Mouse (Mus musculus) hindbrain, embryonic 10.5 days (tissue): ENCODE measurements at regions not wholly inside any gene's neighbourhood (a gene's known extent, or its start where the extent isn't known, plus 50 kb on each side); places are given as distances from the start of the nearest gene placed in this dataset.

Source experiments
- DNase-seq: peaks from one replicate; pipeline ENCODE4 v3.0.0-alpha.2; 2017; ENCODE audit warnings: low spot score
- H3K27ac ChIP-seq: fragments of 300-500 bp; sonication (generic); 2 replicates; pipeline ENCODE4 v1.5.1; 2016; ENCODE audit warnings: mild to moderate bottlenecking, moderate library complexity
- H3K27me3 ChIP-seq: fragments of 300-500 bp; sonication (generic); 2 replicates; pipeline ENCODE4 v1.6.1; 2016; ENCODE audit warnings: mild to moderate bottlenecking; ENCODE audit not compliant: poor library complexity, insufficient read depth, severe bottlenecking
- H3K36me3 ChIP-seq: fragments of 300-500 bp; sonication (generic); 2 replicates; pipeline ENCODE4 v1.6.1; 2016; ENCODE audit warnings: mild to moderate bottlenecking, moderate library complexity
- H3K4me1 ChIP-seq: fragments of 300-500 bp; sonication (generic); replicated peaks from 2 replicates; pipeline ENCODE4 v1.6.1; 2016; ENCODE audit warnings: mild to moderate bottlenecking
- H3K4me3 ChIP-seq: fragments of 300-500 bp; sonication (generic); 2 replicates; pipeline ENCODE4 v1.5.1; 2016; ENCODE audit warnings: mild to moderate bottlenecking, moderate library complexity
- H3K9me3 ChIP-seq: fragments of 300-500 bp; sonication (generic); 2 replicates; pipeline ENCODE4 v1.6.1; 2016; ENCODE audit warnings: mild to moderate bottlenecking, moderate library complexity
- WGBS: fragments of 180-500 bp; shearing (Covaris S2); methylation state at CpG from one replicate; pipeline ENCODE4 v1.1.7; 2016; 5-methylcytosine and 5-hydroxymethylcytosine counted together

- Histone ChIP-seq H3K9me3 (no peaks in the 10 kb centered on the region), H3K27me3 (no peaks in the 10 kb centered on the region), H3K4me1 (no peaks in the 10 kb centered on the region), H3K36me3 (no peaks in the 10 kb centered on the region), H3K27ac (no peak overlapping the region), H3K4me3 (no peak overlapping the region)
- WGBS = 75% methylated on average over 1 of the region's 1 CpGs
- DNase-seq = no peak
Observed at GRCm38 (mm10) chr16:29147766-29148165, 61.7 kb upstream of the Hrasls start.

GRCm38 (mm10) chr16:29119217-29119616 is 90.3 kb upstream of the Hrasls start:
- 91% methylated on average over 4 of the region's 4 CpGs for WGBS
- Histone ChIP-seq H3K4me3 (no peak overlapping the region), H3K4me1 (no peaks in the 10 kb centered on the region), H3K27me3 (no peaks in the 10 kb centered on the region), H3K27ac (no peak overlapping the region), H3K36me3 (no peaks in the 10 kb centered on the region), H3K9me3 (no peaks in the 10 kb centered on the region)
- DNase-seq = no peak

GRCm38 (mm10) chr16:29096791-29097190 is 112.7 kb upstream of the Hrasls start:
- Histone ChIP-seq H3K27ac (no peak overlapping the region), H3K27me3 (no peaks in the 10 kb centered on the region), H3K4me3 (no peak overlapping the region), H3K36me3 (no peaks in the 10 kb centered on the region), H3K9me3 (no peaks in the 10 kb centered on the region), H3K4me1 (no peaks in the 10 kb centered on the region)
- no peak for DNase-seq
- 92% methylated on average over 4 of the region's 4 CpGs for WGBS

GRCm38 (mm10) chr16:29065961-29066360 is 136.5 kb upstream of the Mb21d2 start:
- Histone ChIP-seq H3K4me3 (no peak overlapping the region), H3K27ac (no peak overlapping the region), H3K36me3 (no peaks in the 10 kb centered on the region), H3K27me3 (no peaks in the 10 kb centered on the region), H3K9me3 (no peaks in the 10 kb centered on the region), H3K4me1 (no peaks in the 10 kb centered on the region)
- no peak for DNase-seq
- 87% methylated on average over 3 of the region's 3 CpGs for WGBS

- DNase-seq = no peak
- Histone ChIP-seq H3K36me3 (no peaks in the 10 kb centered on the region), H3K4me3 (no peak overlapping the region), H3K27ac (no peak overlapping the region), H3K4me1 (0 out of 2 replicates have a peak, but pooled peaks cover 4% of the 10 kb centered on the region), H3K27me3 (no peaks in the 10 kb centered on the region), H3K9me3 (no peaks in the 10 kb centered on the region)
- 91% methylated on average over 4 of the region's 4 CpGs for WGBS
Observed at GRCm38 (mm10) chr16:29065097-29065785, 135.8 kb upstream of the Mb21d2 start.

GRCm38 (mm10) chr16:29063377-29063776 is 133.9 kb upstream of the Mb21d2 start:
- Histone ChIP-seq H3K27ac (no peak overlapping the region), H3K9me3 (no peaks in the 10 kb centered on the region), H3K27me3 (no peaks in the 10 kb centered on the region), H3K4me1 (0 out of 2 replicates have a peak, but pooled peaks cover 4% of the 10 kb centered on the region), H3K4me3 (no peak overlapping the region), H3K36me3 (no peaks in the 10 kb centered on the region)
- no peak for DNase-seq

- 85% methylated on average over 5 of the region's 5 CpGs for WGBS
- H3K4me1 ChIP-seq = peaks cover 9% of the 10 kb centered on the region; the same call in 1 of the 2 replicates
- no peak overlapping the region for H3K27ac ChIP-seq
- H3K4me3 ChIP-seq = no peak overlapping the region
- no peak for DNase-seq
- H3K9me3 ChIP-seq = no peaks in the 10 kb centered on the region
- H3K27me3 ChIP-seq = no peaks in the 10 kb centered on the region
- H3K36me3 ChIP-seq = no peaks in the 10 kb centered on the region
Observed at GRCm38 (mm10) chr16:29057076-29057475, 127.6 kb upstream of the Mb21d2 start.

- Histone ChIP-seq H3K27me3 (no peaks in the 10 kb centered on the region), H3K4me3 (no peak overlapping the region; the same call in 1 of the 2 replicates), H3K4me1 (peaks cover 5% of the 10 kb centered on the region; the same call in 1 of the 2 replicates), H3K9me3 (no peaks in the 10 kb centered on the region), H3K36me3 (no peaks in the 10 kb centered on the region), H3K27ac (peak overlapping the region; percentile 70)
- peak; percentile 35 for DNase-seq
- WGBS = 35% methylated on average over 8 of the region's 8 CpGs
Observed at GRCm38 (mm10) chr16:29054423-29054822, 125.0 kb upstream of the Mb21d2 start.

- Histone ChIP-seq H3K27ac (no peak overlapping the region), H3K27me3 (no peaks in the 10 kb centered on the region), H3K4me1 (no peaks in the 10 kb centered on the region), H3K9me3 (no peaks in the 10 kb centered on the region), H3K36me3 (no peaks in the 10 kb centered on the region), H3K4me3 (no peak overlapping the region)
- 95% methylated on average over 6 of the region's 6 CpGs for WGBS
- DNase-seq = no peak
Observed at GRCm38 (mm10) chr16:29046453-29046993, 117.0 kb upstream of the Mb21d2 start.

GRCm38 (mm10) chr16:29035523-29035922 is 106.0 kb upstream of the Mb21d2 start:
- no peak overlapping the region for H3K4me3 ChIP-seq
- no peak overlapping the region for H3K27ac ChIP-seq
- H3K27me3 ChIP-seq = no peaks in the 10 kb centered on the region
- H3K36me3 ChIP-seq = no peaks in the 10 kb centered on the region
- DNase-seq = no peak
- peaks cover 12% of the 10 kb centered on the region for H3K4me1 ChIP-seq
- H3K9me3 ChIP-seq = no peaks in the 10 kb centered on the region
- WGBS = 84% methylated on average over 5 of the region's 5 CpGs

GRCm38 (mm10) chr16:29034053-29034794 is 104.8 kb upstream of the Mb21d2 start:
- Histone ChIP-seq H3K9me3 (no peaks in the 10 kb centered on the region), H3K4me1 (peaks cover 12% of the 10 kb centered on the region), H3K27me3 (no peaks in the 10 kb centered on the region), H3K36me3 (no peaks in the 10 kb centered on the region), H3K27ac (peak overlapping the region; percentile 56; the same call in 1 of the 2 replicates), H3K4me3 (no peak overlapping the region)
- peak; percentile 40 for DNase-seq
- 43% methylated on average over 16 of the region's 16 CpGs for WGBS

GRCm38 (mm10) chr16:29033357-29033756 is 103.9 kb upstream of the Mb21d2 start:
- no peak overlapping the region for H3K4me3 ChIP-seq
- H3K27ac ChIP-seq = no peak overlapping the region
- no peaks in the 10 kb centered on the region for H3K27me3 ChIP-seq
- 70% methylated on average over 5 of the region's 5 CpGs for WGBS
- H3K4me1 ChIP-seq = peaks cover 12% of the 10 kb centered on the region
- no peaks in the 10 kb centered on the region for H3K36me3 ChIP-seq
- H3K9me3 ChIP-seq = no peaks in the 10 kb centered on the region
- no peak for DNase-seq

GRCm38 (mm10) chr16:29027856-29028255 is 98.4 kb upstream of the Mb21d2 start:
- no peaks in the 10 kb centered on the region for H3K4me1 ChIP-seq
- no peaks in the 10 kb centered on the region for H3K27me3 ChIP-seq
- no peaks in the 10 kb centered on the region for H3K9me3 ChIP-seq
- H3K27ac ChIP-seq = no peak overlapping the region
- H3K36me3 ChIP-seq = no peaks in the 10 kb centered on the region
- WGBS = 94% methylated on average over 11 of the region's 11 CpGs
- DNase-seq = no peak
- no peak overlapping the region for H3K4me3 ChIP-seq
